Mouse (Mus musculus) heart, postnatal 0 days (tissue): ENCODE measurements around the gene 9330182L06Rik. TPM values are rescaled to one million over a fixed set of nuclear protein-coding genes. Genes with fewer than 3 reads are reported as not detected.

Experiments used
- ATAC-seq: fragments of 200-750 bp; cut with Nextera tagmentation; 2 replicates; pipeline ENCODE4 v1.8.0; 2017; ENCODE audit warnings: low read depth, moderate number of reproducible peaks, moderate library complexity; ENCODE audit not compliant: insufficient read depth
- DNase-seq: peaks from one replicate; pipeline ENCODE4 v3.0.0-alpha.2; 2016; ENCODE audit warnings: low spot score
- H3K27ac ChIP-seq: fragments of 300-500 bp; sonication (generic); 2 replicates; pipeline ENCODE4 v1.5.1; 2014; ENCODE audit warnings: low read depth, mild to moderate bottlenecking
- H3K27me3 ChIP-seq: fragments of 300-500 bp; sonication (generic); 2 replicates; pipeline ENCODE4 v1.6.1; 2014; ENCODE audit warnings: low read length, mixed read lengths; ENCODE audit not compliant: control insufficient read depth, insufficient read depth
- H3K36me3 ChIP-seq: fragments of 300-500 bp; sonication (generic); replicated peaks from 2 replicates; pipeline ENCODE4 v1.6.1; 2014; ENCODE audit warnings: low read length, mixed read lengths; ENCODE audit not compliant: control insufficient read depth, insufficient read depth
- H3K4me1 ChIP-seq: fragments of 300-500 bp; sonication (generic); 2 replicates; pipeline ENCODE4 v1.6.1; 2014; ENCODE audit warnings: antibody characterized with exemption; ENCODE audit not compliant: control insufficient read depth, insufficient read depth
- H3K4me2 ChIP-seq: fragments of 300-500 bp; sonication (generic); 2 replicates; pipeline ENCODE4 v1.6.1; 2014; ENCODE audit warnings: low read depth, mild to moderate bottlenecking, low read length, moderate library complexity
- H3K4me3 ChIP-seq: fragments of 300-500 bp; sonication (generic); 2 replicates; pipeline ENCODE4 v1.5.1; 2014; ENCODE audit warnings: low read depth, low read length
- H3K9ac ChIP-seq: fragments of 300-500 bp; sonication (generic); replicated peaks from 2 replicates; pipeline ENCODE4 v1.6.1; 2014; ENCODE audit warnings: low read depth, low read length, mixed read lengths
- H3K9me3 ChIP-seq: fragments of 300-500 bp; sonication (generic); replicated peaks from 2 replicates; pipeline ENCODE4 v1.6.1; 2016; ENCODE audit warnings: low read length; ENCODE audit not compliant: control insufficient read depth
- CTCF ChIP-seq: IDR thresholded peaks from 2 replicates; pipeline ENCODE4 v1.5.1; 2016; ENCODE audit warnings: antibody characterized with exemption, control low read depth, low read depth
- EP300 ChIP-seq: IDR thresholded peaks from 2 replicates; pipeline ENCODE4 v1.6.1; 2016; ENCODE audit warnings: antibody characterized with exemption, low read depth
- WGBS: fragments of 180-500 bp; shearing (Covaris S2); extraction: QIAGEN DNeasy Blood & Tissue Kit; methylation state at CpG from one replicate; pipeline ENCODE4 v1.1.7; 2014; 5-methylcytosine and 5-hydroxymethylcytosine counted together
- polyA plus RNA-seq: library from polyadenylated mRNA; unstranded; fragments of >200 nt; fragmentation: Nextera tagmentation; extraction: Ambion mirVana; gene quantifications from 2 replicates; pipeline ENCODE4 v1.2.1, GENCODE M21; 2015
- total RNA-seq: library from RNA; depleted of rRNA; stranded (reverse); fragments of >200 nt; gene quantifications from 2 replicates; pipeline ENCODE4 v1.2.3, GENCODE M21; 2014; ENCODE audit warnings: low replicate concordance

The 9330182L06Rik gene
- total and polyA plus RNA-seq, 2 experiments from 2014 or later: 0.40 to 1.2 TPM

DNA sequence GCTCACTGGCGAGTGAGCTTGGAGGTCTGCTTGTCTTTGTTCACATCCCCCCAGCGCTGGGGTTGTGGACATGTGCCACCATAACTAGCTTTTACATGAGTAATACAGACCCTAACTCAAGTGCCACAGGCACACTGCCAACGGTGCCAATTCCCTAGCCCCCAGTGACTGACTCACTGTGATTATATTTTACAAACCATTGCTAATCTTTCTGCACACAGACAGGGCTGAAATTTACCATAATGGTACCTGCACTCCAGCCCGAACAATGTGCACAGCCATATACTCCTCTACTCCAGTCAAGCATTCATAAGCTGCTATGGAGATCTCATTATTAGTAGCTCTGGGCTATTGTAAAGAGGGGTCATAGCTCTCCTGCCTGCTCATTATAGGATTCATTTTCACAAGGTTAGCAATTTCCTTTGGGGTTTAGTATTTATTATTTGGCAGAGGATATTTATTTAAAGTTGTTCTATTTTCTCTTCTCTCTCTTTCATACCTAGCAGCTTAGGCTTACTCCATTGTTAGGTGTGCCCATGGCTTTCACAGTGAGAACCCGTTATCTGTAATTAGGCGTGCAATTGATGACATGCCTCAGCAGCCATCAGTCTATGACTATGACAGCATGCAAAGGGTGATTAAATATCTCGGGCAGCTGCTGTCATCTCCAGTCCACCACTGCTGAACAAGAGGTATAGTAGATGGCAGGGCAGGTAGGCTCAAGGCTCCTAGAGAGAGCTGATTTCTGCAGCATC, 73.0 kb downstream of the 9330182L06Rik start:
- no peak for ATAC-seq
- no peak for DNase-seq
- H3K36me3 ChIP-seq: no peaks in the 10 kb centered on the region
- H3K4me1 ChIP-seq: no peaks in the 10 kb centered on the region
- H3K9ac ChIP-seq: no peak overlapping the region
- H3K4me3 ChIP-seq: no peak overlapping the region
- H3K27ac ChIP-seq: no peak overlapping the region
- no peak overlapping the region for H3K4me2 ChIP-seq
- 66% methylated on average over 7 of the region's 7 CpGs for WGBS
- TF ChIP-seq CTCF (no peak), EP300 (no peak)
- H3K27me3 ChIP-seq: no peaks in the 10 kb centered on the region
- H3K9me3 ChIP-seq: no peaks in the 10 kb centered on the region

GRCm38 (mm10) chr5:9339511-9340173, 73.7 kb downstream of the 9330182L06Rik start:
- Histone ChIP-seq H3K36me3 (no peaks in the 10 kb centered on the region), H3K27me3 (no peaks in the 10 kb centered on the region), H3K9ac (no peak overlapping the region), H3K4me2 (no peak overlapping the region), H3K27ac (no peak overlapping the region), H3K9me3 (no peaks in the 10 kb centered on the region), H3K4me3 (no peak overlapping the region), H3K4me1 (no peaks in the 10 kb centered on the region)
- ATAC-seq (no peak), DNase-seq (no peak)
- 84% methylated on average over 8 of the region's 8 CpGs for WGBS
- TF ChIP-seq CTCF: no peak
- TF ChIP-seq EP300: no peak

- ATAC-seq: no peak
Measured at GRCm38 (mm10) chr5:9344581-9344980, 78.7 kb downstream of the 9330182L06Rik start.

DNA sequence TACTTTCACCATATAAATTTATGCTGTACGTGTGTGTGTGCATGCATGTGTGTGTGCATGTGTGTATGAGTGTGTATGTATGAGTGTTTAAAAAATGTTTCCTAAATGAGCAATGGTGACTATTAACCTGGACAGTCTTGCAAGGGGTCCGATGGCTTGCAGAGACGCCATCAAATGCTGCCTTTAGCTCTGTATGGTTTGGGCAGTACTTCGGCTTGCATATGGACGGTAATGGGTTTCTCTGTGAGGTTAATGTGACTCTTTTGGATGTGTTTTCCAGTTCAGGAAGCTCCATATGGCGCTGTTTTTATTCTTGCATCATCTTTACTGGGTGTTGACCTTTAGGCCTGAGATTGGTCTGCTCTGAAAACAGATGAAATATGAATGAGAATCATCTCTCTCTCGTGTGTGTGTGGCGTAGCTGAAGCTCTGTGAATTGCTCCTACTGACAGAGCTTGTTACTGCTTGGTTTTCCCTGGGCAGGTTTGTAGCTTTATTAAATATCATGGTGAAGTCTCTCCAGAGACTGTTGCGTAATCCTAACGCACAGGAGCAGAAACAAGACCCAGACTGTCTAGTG, 79.2 kb downstream of the 9330182L06Rik start:
- Histone ChIP-seq H3K9ac (no peak overlapping the region), H3K27me3 (no peaks in the 10 kb centered on the region), H3K27ac (no peak overlapping the region), H3K4me1 (no peaks in the 10 kb centered on the region), H3K4me3 (no peak overlapping the region), H3K4me2 (no peak overlapping the region), H3K36me3 (no peaks in the 10 kb centered on the region), H3K9me3 (no peaks in the 10 kb centered on the region)
- 77% methylated on average over 10 of the region's 10 CpGs for WGBS
- TF ChIP-seq CTCF (no peak), EP300 (no peak)
- DNase-seq (no peak), ATAC-seq (no peak)

More at GRCm38 (mm10) chr5:9344581-9344980, 78.7 kb downstream of the 9330182L06Rik start:
- DNase-seq: no peak
- H3K27me3 ChIP-seq: no peaks in the 10 kb centered on the region
- 80% methylated on average over 5 of the region's 5 CpGs for WGBS
- no peak overlapping the region for H3K9ac ChIP-seq
- TF ChIP-seq EP300 (no peak), CTCF (no peak)
- H3K36me3 ChIP-seq: no peaks in the 10 kb centered on the region
- H3K4me3 ChIP-seq: no peak overlapping the region
- H3K9me3 ChIP-seq: no peaks in the 10 kb centered on the region
- H3K27ac ChIP-seq: no peak overlapping the region
- no peak overlapping the region for H3K4me2 ChIP-seq
- H3K4me1 ChIP-seq: no peaks in the 10 kb centered on the region

DNA sequence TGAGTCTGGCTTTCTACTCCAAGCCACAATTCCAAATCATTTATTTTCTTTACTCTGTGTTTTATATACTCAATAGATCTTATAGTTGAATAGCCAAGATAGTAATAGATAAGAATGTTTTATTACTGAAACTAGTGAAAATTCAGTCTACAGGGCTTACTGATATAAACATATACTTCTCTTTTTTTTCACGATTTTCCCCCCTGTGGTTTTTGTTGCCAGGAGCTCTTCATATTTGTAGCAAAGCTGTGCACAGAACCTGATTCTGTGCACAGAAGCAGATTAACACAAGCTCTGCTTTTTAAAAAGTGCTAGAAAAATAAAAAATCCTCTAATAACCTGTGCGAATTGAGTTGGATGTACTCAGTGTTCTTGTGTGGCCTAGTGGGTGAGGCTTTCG, 79.7 kb downstream of the 9330182L06Rik start:
- Histone ChIP-seq H3K4me1 (no peaks in the 10 kb centered on the region), H3K9me3 (no peaks in the 10 kb centered on the region), H3K4me3 (no peak overlapping the region), H3K27me3 (no peaks in the 10 kb centered on the region), H3K9ac (no peak overlapping the region), H3K27ac (no peak overlapping the region), H3K4me2 (no peak overlapping the region), H3K36me3 (no peaks in the 10 kb centered on the region)
- no peak for ATAC-seq
- 78% methylated on average over 3 of the region's 3 CpGs for WGBS
- TF ChIP-seq CTCF: no peak
- no peak for TF ChIP-seq EP300
- no peak for DNase-seq
